Mouse (Mus musculus) monocyte, adult 2 months (primary cell): ENCODE measurements around the gene Trim15.
"Not testable (repeated sequence)": the region's sequence is repeated elsewhere in the genome, so short reads cannot be mapped to it uniquely, and the experiment has no call there.

ENCODE experiments used
- DNase-seq, 2 experiments: peaks; one replicate each; pipeline ENCODE4 v3.0.0; 2022; ENCODE audit warnings: low spot score in 2 of 2, low read depth in 1 of 2

The Trim15 gene

GRCm38 (mm10) chr17:36866719-36867527, at the start of gene Trim15:
Gene Trim15 (minus strand): TSS chr17:36867210.
- DNase-seq = no peak

- no peak for DNase-seq
Observed at GRCm38 (mm10) chr17:36915076-36915475, 48.1 kb upstream of the Trim15 start.

DNA sequence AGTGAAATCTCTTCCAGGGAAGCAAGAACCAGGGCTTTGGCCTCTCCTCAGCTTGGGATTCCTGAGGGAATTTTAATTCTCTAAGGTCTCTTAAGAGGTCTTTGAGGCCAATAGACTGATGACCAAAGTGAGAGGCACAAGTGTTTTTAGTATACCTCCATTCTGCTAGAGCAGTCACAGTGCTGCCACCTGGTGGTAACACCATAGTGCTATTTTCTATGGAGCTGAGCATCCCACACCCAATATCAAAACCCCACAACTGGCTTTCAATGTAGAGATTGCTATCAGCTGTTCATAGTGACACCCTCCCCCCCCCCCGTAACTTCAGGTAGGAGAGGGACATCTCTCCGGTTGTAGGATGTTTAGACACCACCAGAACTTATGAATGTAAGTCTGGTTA, 47.1 kb upstream of the Trim15 start:
- DNase-seq = peak in 1 of 2 experiments; percentile 19

DNA sequence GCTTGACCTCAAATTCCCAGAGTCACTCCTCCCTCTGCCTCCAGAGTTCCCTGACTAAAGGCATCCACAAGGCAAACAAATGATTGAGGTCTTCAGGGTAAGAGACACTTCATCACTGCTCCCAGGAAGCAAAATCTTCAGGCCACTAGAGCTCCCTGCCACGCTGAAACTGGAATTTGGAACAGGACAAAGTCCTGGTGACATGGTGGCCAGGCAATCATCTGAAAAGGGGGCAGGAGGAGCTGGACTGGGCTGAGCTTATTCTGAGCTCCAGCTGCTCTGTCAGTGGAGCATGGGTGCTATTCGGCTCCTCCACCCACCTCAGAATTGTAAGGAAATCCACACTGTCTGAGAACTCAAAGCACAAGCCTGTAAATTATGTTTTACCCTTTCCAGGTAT, 45.0 kb upstream of the Trim15 start:
- no peak for DNase-seq

DNA sequence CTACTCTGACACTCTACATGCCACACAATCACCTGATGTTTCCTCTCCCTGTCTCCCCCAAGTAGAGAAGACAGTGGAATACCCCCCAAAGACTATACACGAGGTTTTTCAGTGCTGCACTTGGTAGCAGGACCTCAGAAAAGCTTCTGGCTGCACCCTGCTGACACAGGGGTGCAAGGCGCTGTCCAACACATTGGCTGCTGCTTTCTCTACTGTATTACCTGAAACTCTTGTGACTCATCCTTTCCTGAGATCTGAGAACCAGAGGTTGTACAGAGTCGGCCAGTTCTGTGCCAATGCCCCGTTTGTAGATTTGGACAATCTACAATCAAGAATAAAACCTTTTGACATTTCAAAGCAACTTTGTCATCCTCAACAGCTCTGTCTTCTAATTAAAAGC, 42.8 kb upstream of the Trim15 start:
- no peak for DNase-seq

- no peak for DNase-seq
Observed at GRCm38 (mm10) chr17:36908235-36908634, 41.2 kb upstream of the Trim15 start.

GRCm38 (mm10) chr17:36903651-36904050, 36.6 kb upstream of the Trim15 start:
- no peak for DNase-seq

DNA sequence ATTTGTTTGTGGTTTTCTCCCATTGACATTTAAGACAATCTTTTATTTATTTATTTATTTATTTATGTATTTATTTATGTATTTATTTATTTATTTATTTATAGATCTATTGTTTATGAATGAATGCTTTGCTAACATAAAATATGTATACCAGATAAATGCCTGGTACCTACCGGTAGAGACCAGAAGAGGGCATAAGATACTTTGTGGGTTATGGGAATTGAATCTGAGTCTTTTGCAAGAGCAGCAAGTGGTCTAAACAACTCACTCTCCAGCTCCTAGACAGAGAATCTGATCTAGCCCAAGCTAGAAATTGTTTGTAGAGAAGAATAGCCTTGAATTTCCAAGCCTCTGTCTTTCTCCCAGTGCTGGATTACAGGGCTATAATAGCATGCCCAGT, 33.7 kb upstream of the Trim15 start:
- DNase-seq = no peak

- no peak for DNase-seq
Observed at GRCm38 (mm10) chr17:36900001-36900400, 33.0 kb upstream of the Trim15 start.

- no peak for DNase-seq
Observed at GRCm38 (mm10) chr17:36899376-36899775, 32.4 kb upstream of the Trim15 start.

DNA sequence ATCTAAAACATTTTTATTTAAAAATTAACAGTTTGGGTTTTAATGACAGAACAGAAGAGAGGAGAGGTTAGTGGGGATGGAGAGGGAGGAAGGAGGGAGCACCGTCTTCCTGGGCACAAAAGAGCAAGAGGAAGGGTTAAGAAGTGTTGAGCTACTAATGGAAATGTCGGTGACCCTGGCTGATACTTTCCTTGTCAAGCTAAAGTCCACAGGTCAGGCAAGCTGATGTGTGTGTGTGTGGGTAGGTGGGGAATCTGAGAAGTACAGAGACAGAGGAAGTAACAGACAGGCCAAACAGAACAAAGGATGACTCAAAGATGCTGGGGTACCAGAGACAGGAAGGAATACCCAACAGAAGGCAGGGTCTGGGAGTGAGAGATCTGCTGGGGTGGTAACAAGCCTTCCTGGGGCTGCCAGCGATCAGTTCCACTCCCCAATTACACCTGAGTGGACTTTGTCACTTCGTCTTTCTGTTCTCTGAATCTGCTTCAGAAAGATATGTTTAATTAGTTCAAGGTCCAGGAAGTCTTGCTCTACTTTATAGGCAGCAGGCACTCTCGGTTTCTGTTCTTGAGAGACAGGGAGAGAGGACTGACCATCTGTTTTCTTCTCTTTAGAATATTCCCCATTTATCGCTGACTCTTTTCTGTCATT, 30.7 kb upstream of the Trim15 start, which contains the start of gene Trim31:
Gene Trim31, plus strand, starts transcription at position 567 of the 654 bp plus-strand sequence.
- no peak for DNase-seq

DNA sequence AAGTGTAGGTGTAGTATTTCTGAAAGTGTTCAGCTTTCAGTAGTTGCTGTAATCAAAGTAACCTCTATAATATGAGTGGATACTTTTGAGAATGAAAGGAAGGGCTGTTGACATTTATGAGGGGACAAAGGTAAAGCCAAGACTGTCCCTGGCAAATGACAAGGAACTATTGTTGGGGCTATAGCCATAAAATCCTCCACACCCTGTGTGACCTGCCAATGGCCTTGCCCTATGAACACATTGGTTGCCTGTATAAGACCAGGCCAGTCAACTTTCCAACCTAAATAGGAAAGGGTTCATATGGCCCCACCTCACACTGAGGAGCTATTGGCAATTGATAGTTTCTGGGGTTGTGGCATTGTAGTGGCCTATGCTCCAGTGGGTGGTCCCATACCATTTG, 30.1 kb upstream of the Trim15 start:
- no peak for DNase-seq

DNA sequence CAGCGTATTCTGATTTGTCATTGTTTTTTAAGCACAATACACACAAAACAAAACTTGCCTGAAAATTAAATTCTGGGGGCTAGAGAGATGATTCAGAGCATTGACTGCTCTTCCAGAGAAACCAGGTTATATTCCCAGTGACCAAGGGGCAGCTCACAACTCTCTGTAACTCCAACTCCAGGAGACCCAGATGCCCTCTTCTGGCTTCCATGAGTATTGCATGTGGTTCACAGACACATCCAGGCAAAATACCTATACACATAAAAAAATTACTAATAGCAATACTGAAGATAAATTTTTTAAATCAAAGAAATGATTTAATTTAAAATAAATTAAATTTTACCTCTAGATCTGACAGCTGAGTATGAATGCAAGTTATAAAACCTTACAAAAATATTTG, 29.6 kb upstream of the Trim15 start:
- DNase-seq = no peak

GRCm38 (mm10) chr17:36893387-36893786, 26.4 kb upstream of the Trim15 start:
- no peak for DNase-seq

DNA sequence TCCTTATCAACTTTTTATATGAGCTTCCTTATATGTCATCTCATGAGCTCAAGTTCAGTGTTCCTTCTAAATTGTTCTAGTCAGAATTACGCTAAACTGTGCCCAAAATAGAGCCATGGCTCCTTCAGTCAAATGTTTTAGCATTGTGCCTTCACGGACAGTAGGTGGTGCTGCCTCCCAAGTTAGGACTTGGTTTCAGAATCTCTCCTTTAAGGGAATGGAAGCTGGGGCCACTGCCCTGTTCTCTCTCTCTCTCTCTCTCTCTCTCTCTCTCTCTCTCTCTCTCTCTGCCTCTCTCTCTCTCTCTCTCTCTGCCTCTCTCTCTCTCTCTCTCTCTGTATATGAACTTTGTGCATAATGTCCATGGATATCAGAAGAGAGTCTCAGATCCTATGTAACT, 25.4 kb upstream of the Trim15 start:
- no peak for DNase-seq

GRCm38 (mm10) chr17:36891496-36891895, 24.5 kb upstream of the Trim15 start:
- not testable (repeated sequence) for DNase-seq

DNA sequence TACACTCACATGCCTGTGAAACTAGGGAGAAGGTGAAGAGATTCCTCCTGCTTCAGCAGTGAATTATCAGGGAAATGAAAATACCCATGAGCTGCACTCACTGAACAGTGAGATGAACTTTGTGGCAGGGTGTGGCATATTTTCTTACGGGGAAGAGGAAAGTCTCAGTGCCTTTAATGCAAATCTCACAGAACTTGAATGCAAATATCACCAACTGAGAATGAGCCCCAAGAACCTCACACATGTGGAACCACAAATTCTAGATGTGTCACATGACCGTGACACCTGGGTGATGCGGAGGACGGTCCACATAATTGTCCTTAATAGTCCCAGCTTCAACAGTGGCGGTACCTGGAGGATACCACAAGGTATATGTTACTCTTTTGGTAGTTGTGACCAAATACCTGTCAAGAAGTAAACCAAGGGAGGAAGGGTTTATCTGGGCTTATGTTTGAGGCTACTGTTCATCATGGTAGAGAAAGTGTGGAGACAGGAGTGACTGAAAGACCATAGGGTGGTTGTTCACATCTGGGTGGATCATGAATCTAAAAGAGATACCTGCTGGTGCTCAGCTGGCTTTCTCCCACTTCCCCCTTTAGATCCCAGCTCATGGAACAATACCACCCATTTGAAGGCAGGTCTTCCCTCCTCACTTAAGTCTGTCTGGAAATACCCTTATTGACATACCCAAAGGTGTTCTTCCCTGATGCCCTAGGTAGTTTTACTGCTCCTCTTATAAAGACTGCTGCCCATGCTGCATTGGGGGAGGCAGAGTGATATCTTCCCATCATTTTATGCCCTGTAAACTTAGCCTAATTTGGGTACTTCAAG, 23.3 kb upstream of the Trim15 start, which contains the start of gene Trim40:
Gene Trim40, minus strand, starts transcription at position 51 of the 831 bp plus-strand sequence.
- DNase-seq = no peak

GRCm38 (mm10) chr17:36885132-36885790, 18.3 kb upstream of the Trim15 start:
- no peak for DNase-seq

- DNase-seq = no peak
Observed at GRCm38 (mm10) chr17:36883350-36883749, 16.3 kb upstream of the Trim15 start.

DNA sequence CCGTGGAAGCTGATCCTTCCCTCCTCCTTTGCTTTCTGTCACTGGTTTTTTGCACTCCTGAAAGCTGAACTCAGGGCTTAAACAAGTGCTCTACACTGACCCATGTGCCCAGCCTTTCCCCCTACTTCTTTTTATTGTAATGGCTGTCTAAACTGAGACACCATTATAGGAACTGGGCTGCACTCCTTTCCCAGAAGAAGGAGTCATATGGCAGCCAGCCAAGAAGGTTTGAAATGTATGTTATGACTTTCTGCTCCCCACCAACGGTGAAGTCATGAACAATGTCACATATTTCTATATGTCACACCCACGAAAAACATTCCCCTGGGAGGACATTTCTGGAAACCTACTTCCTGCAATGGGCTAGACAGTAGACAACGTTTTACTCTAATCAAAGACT, 7.6 kb upstream of the Trim15 start:
- no peak for DNase-seq
